Mouse (Mus musculus) 3T3-L1 (cell line): ENCODE measurements around the gene Ndufb3.
"Not testable (repeated sequence)": the region's sequence is repeated elsewhere in the genome, so short reads cannot be mapped to it uniquely, and the experiment has no call there.

Source experiments
- DNase-seq: peaks from one replicate; pipeline ENCODE4 v3.0.0-alpha.2; 2015; ENCODE audit warnings: low read depth, low spot score

Gene Ndufb3

GRCm38 (mm10) chr1:58586171-58586997 lies at the start of gene Ndufb3, which contains the start of gene Fam126b:
Ndufb3 (plus strand) TSS chr1:58586384.
Fam126b (minus strand) TSS chr1:58586323.
- peak; percentile 88 for DNase-seq

GRCm38 (mm10) chr1:58541386-58541785 lies 44.8 kb upstream of the Ndufb3 start:
- peak; percentile 23 for DNase-seq

GRCm38 (mm10) chr1:58560370-58560769 lies 25.8 kb upstream of the Ndufb3 start:
- DNase-seq = not testable (repeated sequence)

- DNase-seq = peak; percentile 67
Measured at GRCm38 (mm10) chr1:58562455-58562854, 23.7 kb upstream of the Ndufb3 start.

GRCm38 (mm10) chr1:58564981-58565380 lies 21.2 kb upstream of the Ndufb3 start:
- DNase-seq = no peak

DNA sequence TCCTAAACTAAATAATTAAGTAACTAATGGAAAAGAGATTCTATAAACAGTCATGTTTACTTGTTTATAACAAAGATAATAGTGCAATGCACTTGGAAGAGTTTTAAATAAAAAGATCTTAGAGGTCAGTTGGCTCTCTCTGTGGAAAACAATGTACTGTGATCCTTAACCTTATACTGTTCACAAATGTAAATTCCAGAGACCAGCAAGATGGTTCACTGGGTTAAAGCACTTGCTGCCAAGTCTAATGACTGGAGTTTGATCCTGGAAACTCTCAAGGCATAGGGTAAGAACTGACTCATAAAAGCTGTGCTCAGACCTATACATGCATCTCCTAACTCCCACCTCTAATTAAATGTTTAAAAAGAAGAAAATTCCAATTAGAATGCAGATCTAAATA lies 19.6 kb upstream of the Ndufb3 start:
- DNase-seq = no peak

DNA sequence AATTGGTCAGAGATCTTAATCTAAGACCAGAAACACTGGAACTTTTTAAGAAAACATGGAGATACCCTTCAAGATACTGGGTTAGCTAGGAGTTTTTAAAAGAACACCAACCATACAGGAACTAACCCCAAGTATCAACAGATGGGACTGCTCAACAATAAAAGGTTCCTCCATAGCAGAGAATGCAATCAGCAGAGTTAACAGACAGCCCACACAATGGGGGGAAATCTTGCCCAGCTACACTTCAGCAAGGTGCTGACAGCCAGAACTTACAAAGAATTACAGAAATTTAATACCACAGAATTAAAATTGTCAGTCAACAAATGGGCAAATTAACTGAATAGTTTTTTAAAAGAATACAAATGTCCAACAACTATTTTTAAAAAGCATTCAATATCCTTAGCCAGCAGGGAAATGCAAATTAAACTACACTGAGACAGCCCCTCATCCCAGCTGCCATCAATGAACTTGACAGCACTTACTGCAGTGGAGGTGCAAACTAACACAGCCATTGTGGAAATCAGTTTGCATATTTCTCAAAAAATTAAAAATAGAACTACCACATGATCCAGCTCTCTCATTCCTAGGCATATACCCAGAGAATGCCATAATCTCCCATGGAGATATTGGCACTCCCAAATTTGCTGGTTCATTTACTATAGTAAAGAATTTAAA lies 17.6 kb upstream of the Ndufb3 start:
- no peak for DNase-seq

- no peak for DNase-seq
Measured at GRCm38 (mm10) chr1:58570437-58570836, 15.7 kb upstream of the Ndufb3 start.

GRCm38 (mm10) chr1:58579179-58579578 lies 7.0 kb upstream of the Ndufb3 start:
- peak; percentile 55 for DNase-seq

GRCm38 (mm10) chr1:58582611-58583010 lies 3.6 kb upstream of the Ndufb3 start:
- DNase-seq = no peak

- DNase-seq = peak; percentile 51
Measured at GRCm38 (mm10) chr1:58584271-58584670, 1.9 kb upstream of the Ndufb3 start.

- DNase-seq = peak; percentile 38
Measured at GRCm38 (mm10) chr1:58585373-58586170, 612 bp upstream of the Ndufb3 start.

DNA sequence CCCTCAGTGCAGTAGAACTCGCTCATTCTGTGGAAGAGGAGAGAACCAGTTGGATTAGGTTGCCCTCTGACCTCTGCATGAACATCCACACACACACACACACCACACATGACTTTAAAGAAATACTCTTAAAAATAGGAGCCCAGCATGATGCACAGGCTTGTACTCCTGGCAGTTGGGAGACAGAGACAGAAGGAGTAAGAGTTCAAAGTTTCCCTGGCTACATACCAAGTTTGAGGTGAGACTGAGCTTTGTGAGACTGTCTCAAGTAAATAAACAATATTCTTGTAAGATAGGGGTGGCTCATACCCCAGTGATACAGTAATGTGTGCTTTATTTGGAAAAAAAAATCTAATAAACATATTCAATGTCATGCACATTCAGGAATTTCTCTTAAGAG lies 1.3 kb downstream of the Ndufb3 start:
- no peak for DNase-seq

- no peak for DNase-seq
Measured at GRCm38 (mm10) chr1:58602681-58603080, 16.5 kb downstream of the Ndufb3 start.

DNA sequence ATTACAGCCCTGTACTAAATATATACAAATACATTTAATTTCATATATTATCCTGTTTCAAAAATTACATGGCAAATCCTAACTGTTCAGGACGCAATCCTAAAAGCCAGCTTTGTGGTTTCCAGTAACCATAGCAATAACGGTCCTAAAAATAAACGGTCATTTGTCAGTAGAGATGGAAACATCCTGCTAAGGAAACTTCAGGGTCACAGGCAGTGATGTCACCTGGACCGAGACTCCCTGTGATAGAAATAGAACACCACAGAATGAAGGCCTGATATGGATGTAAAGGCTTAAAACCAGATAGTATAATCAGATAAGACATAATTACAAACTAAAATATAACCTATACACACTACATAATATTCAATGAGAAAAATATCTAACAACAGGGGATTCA lies 17.6 kb downstream of the Ndufb3 start:
- peak; percentile 22 for DNase-seq

- DNase-seq = peak; percentile 41
Measured at GRCm38 (mm10) chr1:58609591-58609990, 23.4 kb downstream of the Ndufb3 start.

DNA sequence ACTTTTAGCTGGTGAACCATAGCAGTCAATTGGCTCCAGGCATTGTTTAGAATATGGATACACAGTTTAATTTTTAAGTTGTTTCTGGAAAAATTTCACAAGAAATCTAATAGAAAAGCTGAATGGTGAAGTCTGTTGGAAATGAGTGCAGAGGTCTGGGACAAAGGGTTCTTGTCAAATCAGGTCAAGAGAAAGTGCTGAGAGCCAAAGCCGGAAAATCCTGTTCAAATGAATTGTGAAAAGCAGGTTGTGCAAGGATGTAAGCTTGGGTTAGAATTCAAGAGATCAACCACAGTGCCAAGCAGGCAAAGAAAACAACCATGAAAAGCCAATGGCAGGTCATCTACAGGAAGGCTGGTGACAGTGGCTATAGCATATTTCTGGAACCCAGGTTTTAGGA lies 24.0 kb downstream of the Ndufb3 start:
- no peak for DNase-seq

DNA sequence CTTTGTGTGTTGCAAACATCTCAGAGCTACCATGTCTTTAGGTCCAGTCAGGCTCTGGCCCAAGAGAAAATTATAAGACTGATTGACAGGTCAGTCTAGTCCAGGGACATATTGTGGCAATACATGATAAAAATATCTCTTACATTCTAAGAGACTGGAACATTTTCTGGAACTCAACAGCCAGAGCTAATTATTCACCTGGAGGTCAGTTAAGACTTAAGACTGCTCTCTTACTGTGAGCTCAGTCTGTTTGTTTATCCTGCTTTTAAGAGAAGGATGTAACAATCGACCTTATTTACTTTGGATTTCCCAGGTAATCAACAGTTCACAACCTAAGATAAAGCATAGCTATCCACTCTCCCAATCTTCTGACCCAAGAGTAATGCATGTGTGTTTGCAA lies 24.4 kb downstream of the Ndufb3 start:
- no peak for DNase-seq

DNA sequence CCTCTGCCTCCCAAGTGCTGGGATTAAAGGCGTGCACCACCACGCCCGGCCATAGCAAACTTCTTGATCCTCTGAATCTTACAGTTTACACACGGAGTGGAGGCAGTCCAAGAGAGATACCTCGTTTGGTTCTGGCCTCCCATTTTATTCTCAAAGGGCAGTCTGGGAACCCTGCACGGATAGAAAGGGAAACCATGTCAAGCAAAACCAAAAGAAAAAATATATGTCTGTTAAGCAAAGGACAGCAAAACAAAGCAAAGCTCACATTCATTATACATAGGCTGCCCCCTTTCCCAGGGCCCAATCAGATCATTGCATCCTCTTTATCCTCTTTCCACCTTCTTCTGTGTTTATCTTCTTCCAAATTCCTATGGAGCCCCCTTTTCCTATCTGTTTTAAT lies 27.6 kb downstream of the Ndufb3 start:
- peak; percentile 61 for DNase-seq

- peak; percentile 45 for DNase-seq
Measured at GRCm38 (mm10) chr1:58614424-58614823, 28.2 kb downstream of the Ndufb3 start.

GRCm38 (mm10) chr1:58615146-58615545 lies 29.0 kb downstream of the Ndufb3 start:
- no peak for DNase-seq

DNA sequence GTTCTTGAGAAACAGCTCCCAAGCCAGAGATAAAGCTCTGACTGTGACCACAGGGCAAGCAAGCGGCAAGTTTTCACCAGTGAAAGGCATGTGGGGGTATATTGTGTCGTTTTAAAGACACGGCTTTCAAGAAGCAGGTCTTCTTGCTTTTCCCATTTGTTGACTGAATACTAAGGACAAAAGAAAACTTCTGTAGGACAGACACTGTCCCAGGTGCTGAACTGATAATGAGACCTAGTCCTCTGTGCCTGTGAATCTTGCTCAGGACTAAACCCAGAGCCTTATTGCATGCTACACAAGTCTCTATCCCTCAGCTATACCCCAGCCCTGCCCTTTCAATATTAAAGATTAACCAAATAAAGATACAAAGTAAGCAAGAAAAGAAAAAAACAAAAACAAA lies 30.0 kb downstream of the Ndufb3 start:
- DNase-seq = peak; percentile 57
